Mouse (Mus musculus) embryo, embryonic 9.5 days (tissue): ENCODE results near the gene Palld.

Source experiments
- DNase-seq: peaks from one replicate; pipeline ENCODE4 v3.0.0-alpha.2; 2017; ENCODE audit errors: extremely low spot score

Palld gene

GRCm38 (mm10) chr8:61730669-61731068, 171.8 kb downstream of the Palld start:
- DNase-seq, result no peak

GRCm38 (mm10) chr8:61725306-61726017, 177.0 kb downstream of the Palld start:
- DNase-seq, result no peak

GRCm38 (mm10) chr8:61722226-61722625, 180.3 kb downstream of the Palld start:
- DNase-seq, result no peak

- no peak for DNase-seq
Observed at GRCm38 (mm10) chr8:61715351-61716125, 187.0 kb downstream of the Palld start.

- DNase-seq, result peak; percentile 9
Observed at GRCm38 (mm10) chr8:61714293-61714831, 188.1 kb downstream of the Palld start.

GRCm38 (mm10) chr8:61713195-61713990, 189.1 kb downstream of the Palld start:
- DNase-seq, result no peak

- no peak for DNase-seq
Observed at GRCm38 (mm10) chr8:61712426-61712825, 190.1 kb downstream of the Palld start.

GRCm38 (mm10) chr8:61708586-61709305, 193.7 kb downstream of the Palld start:
- DNase-seq, result no peak

GRCm38 (mm10) chr8:61705491-61705890, 197.0 kb downstream of the Palld start:
- no peak for DNase-seq

- peak; percentile 13 for DNase-seq
Observed at GRCm38 (mm10) chr8:61702122-61702521, 200.4 kb downstream of the Palld start.

- DNase-seq, result peak; percentile 32
Observed at GRCm38 (mm10) chr8:61700932-61701681, 201.4 kb downstream of the Palld start.

- DNase-seq, result no peak
Observed at GRCm38 (mm10) chr8:61700298-61700697, 202.2 kb downstream of the Palld start.

GRCm38 (mm10) chr8:61698959-61699358, 203.5 kb downstream of the Palld start:
- no peak for DNase-seq

- DNase-seq, result no peak
Observed at GRCm38 (mm10) chr8:61697728-61698385, 204.6 kb downstream of the Palld start.

GRCm38 (mm10) chr8:61696846-61697455, 205.5 kb downstream of the Palld start:
- DNase-seq, result no peak

GRCm38 (mm10) chr8:61695416-61695815, 207.1 kb downstream of the Palld start:
- DNase-seq, result no peak

- DNase-seq, result no peak
Observed at GRCm38 (mm10) chr8:61692866-61693265, 209.6 kb downstream of the Palld start.

- no peak for DNase-seq
Observed at GRCm38 (mm10) chr8:61692129-61692528, 210.4 kb downstream of the Palld start.

- no peak for DNase-seq
Observed at GRCm38 (mm10) chr8:61691391-61691790, 211.1 kb downstream of the Palld start.

- DNase-seq, result no peak
Observed at GRCm38 (mm10) chr8:61687071-61687470, 215.4 kb downstream of the Palld start.
